Mouse (Mus musculus): ENCODE measurements around the gene Zfp558.
"Not testable (repeated sequence)": the region's sequence is repeated elsewhere in the genome, so short reads cannot be mapped to it uniquely, and the experiment has no call there.

Zfp558 gene

DNA sequence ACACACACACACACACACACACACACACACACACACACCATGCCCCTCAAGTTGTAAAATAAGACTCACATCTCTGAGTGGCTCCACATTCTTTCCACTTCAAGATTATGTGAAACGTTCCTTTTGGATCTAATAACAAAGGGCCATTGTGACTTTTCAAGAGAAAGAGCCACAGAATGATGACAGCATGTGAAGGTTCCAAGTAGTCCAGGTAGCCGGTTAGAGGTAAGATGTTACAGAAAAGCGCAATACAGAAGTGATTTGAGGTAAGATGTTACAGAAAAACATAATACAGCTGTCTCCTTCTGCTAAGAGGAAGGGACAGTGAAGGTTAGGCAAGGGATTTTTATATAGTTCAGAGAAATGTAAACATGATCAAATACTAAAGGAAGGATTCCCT, at the start of gene Zfp558, which contains the start of gene Mbd3l1:
Gene Zfp558 (minus strand): TSS at position 101 of the 400 bp plus-strand sequence.
Gene Mbd3l1 (plus strand): TSS at position 192 of the 400 bp plus-strand sequence.
- no peak for DNase-seq

DNA sequence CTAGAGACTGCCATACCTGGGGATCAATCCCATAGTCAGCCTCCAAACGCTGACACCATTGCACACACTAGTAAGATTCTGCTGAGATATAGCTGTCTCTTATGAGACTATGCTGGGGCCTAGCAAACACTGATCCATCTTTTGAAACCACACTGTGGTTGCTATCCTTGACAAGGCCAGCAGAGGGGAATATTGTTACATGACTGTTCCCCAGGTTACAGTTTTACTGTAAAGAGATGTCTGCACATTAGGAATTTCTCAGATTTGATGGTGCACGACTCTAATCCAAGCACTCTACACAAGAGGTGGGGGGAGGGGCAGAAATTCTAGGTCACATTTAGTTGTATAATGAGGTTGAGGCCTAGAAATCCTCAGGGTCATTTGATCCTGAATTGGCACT, 30.0 kb upstream of the Zfp558 start:
- DNase-seq = no peak

DNA sequence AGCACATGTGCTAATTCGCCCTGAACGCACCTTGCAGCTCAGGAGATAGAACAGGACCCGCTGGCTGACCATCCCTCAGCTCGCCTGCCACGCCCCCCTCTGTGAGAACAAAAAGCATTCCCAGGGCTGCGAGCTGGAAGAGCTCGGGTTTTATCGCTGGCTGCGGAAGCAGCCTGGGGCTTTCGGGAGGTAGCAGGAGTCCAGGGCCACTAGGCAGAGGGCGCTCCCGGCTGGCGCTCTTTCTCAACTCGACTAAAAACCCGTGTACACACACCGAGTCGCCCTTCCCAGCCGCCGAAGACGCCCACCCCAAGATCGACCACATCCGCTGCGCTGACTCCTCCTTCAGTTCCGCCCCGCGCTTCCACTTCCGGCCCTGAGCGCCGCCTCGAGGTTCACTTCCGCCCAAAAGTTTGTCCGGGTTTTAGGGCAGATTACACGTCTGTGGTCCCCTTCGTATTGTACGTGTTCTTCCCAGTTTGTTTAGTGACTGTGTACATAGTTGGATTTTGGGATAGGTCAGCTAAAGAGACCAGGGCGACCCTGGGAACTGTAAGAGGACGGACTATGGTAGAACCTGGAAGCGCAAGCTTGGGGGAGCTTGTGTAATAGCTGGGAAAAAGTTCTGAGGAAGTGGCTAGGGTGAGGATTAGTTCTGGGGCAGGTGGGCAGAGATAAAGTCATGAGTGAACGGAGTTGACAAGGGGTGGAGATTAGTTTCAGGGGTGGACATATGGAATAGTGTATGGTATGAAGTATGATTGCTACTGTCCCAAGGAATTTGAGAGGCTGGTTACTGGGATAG, 4.5 kb downstream of the Zfp558 start:
- peak; percentile 50 to 79 for DNase-seq

DNA sequence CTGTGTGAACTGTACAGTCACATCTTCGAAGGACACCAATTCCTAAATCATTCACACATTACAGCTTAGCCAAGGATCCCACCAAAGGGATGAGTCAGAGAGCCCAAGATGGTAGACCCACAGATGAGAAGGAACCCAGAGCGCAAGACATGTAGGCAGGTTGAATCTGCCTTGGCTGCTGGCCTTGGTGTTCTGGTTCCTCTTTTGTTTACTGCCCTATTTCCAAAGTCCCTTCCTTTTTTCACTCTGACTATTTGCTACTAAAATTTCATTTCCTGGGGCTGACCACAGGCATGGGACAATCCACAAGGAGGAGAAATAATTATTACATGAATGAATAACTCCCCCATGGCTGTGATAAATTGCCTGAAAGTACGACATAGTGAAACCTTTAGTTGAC, 10.1 kb downstream of the Zfp558 start:
- no peak for DNase-seq

DNA sequence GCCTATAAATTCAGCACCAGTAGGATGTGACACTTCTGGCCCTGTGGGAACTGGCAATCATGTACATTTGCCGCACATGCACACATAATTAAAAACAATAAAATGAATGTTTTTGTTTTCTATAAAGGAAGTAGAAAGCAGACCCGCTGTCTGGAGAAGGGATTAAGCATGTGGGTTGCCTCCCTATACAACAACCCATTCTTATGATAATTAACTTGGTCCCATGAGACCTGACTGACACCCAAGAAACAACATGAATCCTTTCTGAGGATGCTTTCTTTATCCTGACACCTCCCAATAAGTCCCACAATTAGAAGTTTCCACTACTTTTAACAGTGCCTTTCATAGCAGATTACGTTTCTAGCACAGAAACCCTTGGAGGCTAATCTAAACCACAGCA, 10.7 kb downstream of the Zfp558 start:
- no peak for DNase-seq

DNA sequence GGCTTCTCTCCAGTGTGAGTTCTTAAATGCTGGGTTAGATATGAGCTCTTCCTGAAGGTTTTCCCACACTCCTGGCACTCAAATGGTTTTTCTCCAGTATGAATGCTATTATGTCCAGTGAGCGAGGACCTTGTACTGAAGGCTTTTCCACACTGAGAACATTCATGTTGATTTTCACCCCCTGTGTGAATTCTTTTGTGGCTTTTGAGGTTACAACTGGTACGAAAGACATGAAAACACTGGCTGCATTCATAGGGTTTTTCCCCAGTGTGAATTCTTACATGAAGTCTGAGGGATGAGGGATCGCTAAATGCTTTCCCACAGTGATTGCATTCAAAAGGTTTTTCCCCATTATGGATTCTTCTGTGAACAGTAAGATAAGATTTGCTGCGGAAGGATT, 21.5 kb downstream of the Zfp558 start:
- DNase-seq = no peak

DNA sequence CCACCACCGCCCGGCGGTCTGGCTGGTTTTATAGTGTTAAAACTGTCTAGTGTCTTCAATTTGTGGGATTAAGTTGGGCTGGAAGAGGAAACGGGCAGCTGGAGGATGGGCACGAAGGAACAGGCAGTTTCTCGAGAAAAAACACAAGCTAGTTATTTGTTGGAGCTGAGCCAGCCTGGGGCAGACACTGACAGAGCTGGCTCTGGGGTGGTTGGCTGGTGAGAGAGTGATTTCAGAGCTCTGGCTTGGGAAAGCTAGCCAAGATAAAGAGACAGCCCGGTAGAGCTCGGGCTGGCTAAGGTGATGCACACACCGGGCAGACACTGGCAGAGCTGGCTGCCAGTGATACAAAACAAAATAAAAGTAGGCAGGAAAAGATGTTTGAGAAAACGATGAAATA, 46.4 kb downstream of the Zfp558 start:
- DNase-seq = no peak

DNA sequence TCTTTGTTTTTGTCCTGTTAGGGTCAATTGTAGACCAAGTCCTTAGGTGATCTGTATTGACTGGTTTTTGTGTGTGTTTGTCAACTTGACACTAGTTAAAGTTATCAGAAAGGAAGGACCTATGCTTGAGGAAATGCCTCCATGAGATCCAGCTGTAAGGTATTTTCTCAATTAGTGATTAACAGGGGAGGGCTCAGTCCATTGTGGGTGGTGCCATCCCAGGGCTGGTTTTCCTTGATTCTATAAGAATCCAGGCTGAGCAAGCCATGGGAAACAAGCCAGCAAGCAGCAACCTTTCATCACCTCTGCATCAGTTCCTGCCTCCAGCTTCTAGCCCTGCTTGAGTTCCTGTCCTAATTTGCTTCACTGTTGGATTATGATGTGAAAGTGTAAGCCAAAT, 47.7 kb downstream of the Zfp558 start, which contains the start of gene Mbd3l2:
Gene Mbd3l2 (plus strand): TSS at position 301 of the 400 bp plus-strand sequence.
- no peak for DNase-seq

DNA sequence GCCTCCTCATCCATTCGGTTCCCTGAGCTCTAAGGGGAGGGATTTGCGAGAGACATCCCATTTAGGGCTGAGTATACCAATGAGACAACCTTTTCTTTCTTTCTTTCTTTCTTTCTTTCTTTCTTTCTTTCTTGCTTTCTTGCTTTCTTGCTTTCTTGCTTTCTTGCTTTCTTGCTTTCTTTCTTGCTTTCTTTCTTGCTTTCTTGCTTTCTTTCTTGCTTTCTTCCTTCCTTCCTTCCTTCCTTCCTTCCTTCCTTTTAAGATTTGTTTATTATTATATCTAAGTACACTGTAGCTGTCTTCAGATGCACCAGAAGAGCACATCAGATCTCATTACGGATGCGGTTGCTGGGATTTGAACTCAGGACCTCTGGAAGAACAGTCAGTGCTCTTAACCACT, 65.7 kb downstream of the Zfp558 start:
- DNase-seq = not testable (repeated sequence)
